Mouse (Mus musculus): Measurements from ENCODE around the gene Rab11fip5. TPM values are rescaled to one million over a fixed set of nuclear protein-coding genes. Genes with fewer than 3 reads are reported as not detected.
A peak's percentile ranks its signal among the peaks of the same experiment; 100 is the strongest.

The Rab11fip5 gene
- polyA plus RNA-seq, 1 experiment from 2014 or later = 9.0 TPM

DNA sequence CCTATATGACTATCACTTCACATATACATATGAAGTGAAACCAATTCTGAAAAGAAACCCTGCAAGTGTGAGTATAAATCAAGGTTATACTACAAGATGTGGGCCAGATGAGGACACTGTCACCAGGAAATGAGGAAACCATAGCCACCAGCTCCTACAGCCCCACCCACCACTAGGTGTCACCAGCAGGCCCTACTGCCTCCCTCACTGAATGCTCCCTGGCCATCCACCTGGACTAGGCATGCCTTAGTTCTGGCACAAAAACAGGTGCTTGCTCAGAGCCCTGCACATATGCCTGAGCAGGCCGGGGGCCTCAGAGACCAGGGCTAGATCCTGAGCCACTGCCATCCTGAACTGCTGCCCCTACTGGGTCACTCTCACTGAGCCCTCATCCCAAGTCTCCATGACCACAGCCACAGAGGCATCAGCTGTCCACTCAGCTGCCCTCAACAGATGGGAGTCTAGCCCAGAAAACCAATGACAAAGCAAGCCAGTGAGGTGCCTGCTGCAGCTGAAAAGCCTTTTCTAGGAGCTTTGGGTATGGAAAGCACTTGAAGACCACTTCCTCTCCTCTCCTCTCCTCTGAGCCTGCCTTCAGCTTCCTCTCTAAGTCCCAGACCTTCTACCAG lies 35.0 kb downstream of the Rab11fip5 start:
- H3K36me3 ChIP-seq = peaks cover 27% of the 10 kb centered on the region
- peaks cover 92% of the 10 kb centered on the region for H3K27me3 ChIP-seq (ENCODE audit: insufficient read depth, poor library complexity, severe bottlenecking)

DNA sequence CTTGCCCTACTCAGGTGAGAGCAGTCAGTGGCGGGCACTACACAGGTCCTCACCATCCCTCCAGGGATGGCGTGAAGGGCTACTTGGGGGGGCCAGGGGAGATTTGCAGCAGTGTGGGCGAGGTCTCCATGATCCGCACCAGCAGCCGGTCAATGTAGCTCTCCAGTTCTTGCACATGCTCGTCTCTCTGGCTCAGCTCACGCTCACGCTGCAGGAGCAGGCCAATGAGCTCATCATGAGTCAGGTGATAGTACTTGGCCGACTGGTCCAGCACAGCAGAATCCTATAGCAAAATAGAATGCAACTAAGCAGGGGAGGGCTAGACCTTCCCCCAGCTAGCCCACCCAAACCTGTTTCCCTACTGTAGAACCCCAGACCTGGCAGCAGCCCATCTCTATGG lies 37.5 kb downstream of the Rab11fip5 start:
- Histone ChIP-seq H3K27me3 (ENCODE audit: insufficient read depth, poor library complexity, severe bottlenecking) (peaks cover 69% of the 10 kb centered on the region), H3K9me3 (no peaks in the 10 kb centered on the region), H3K27ac (no peak overlapping the region), H3K4me3 (no peak overlapping the region), H3K36me3 (peaks cover 23% of the 10 kb centered on the region), H3K4me1 (peaks cover 9% of the 10 kb centered on the region; the same call in 1 of the 2 replicates)
- 79% methylated on average over 9 of the region's 9 CpGs for WGBS
- DNase-seq (ENCODE audit: low spot score) = no peak

More for the DNA sequence above, 35.0 kb downstream of the Rab11fip5 start:
- Histone ChIP-seq H3K27ac (no peak overlapping the region), H3K4me3 (no peak overlapping the region), H3K4me1 (no peaks in the 10 kb centered on the region), H3K9me3 (no peaks in the 10 kb centered on the region)
- no peak for DNase-seq (ENCODE audit: low spot score)
- WGBS = 63% methylated on average over 1 of the region's 1 CpGs

DNA sequence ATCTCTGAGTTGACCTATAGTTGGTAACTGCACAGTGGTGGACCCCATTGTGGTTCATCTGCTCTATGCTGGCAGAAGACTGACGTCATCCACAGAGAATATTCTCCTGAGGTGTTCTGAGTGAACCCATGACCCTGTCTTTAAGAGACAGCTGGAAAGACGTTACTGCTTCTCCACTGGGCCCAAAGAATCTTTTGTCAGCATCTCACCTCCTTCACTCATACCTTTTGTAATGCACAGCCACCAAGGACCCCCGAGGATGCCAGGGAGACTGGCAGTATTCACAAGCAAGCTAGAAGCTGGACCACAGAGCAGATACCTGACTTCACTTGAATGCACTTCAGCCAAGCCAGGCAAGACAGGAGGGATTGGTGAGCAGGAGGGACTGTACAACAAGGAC lies 39.1 kb downstream of the Rab11fip5 start:
- H3K27ac ChIP-seq = no peak overlapping the region
- peaks cover 12% of the 10 kb centered on the region for H3K36me3 ChIP-seq
- H3K4me3 ChIP-seq = no peak overlapping the region
- H3K9me3 ChIP-seq = no peaks in the 10 kb centered on the region
- peaks cover 66% of the 10 kb centered on the region for H3K27me3 ChIP-seq (ENCODE audit: insufficient read depth, poor library complexity, severe bottlenecking)
- DNase-seq (ENCODE audit: low spot score) = no peak
- peaks cover 9% of the 10 kb centered on the region for H3K4me1 ChIP-seq
- WGBS = 71% methylated on average over 3 of the region's 3 CpGs

DNA sequence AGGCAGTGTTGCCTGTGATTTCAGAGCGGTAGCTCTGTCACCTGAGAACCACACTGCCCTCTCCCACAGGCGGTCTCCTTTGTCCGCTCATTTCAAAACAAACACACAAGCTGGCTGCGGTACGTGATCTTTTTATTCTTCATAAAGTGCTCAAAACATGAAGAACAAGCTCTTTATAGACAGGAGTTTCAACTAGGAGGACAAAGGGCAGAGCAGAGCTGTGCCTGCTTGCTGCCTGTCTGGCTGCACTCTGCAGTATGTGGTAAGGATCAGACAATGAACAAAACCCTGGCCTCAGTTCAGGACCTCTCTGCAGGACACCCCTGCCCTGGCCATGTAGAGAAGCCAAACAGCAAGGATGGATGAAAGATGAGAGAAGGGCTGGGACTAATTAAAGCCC lies 39.6 kb downstream of the Rab11fip5 start:
- Histone ChIP-seq H3K4me3 (no peak overlapping the region), H3K9me3 (no peaks in the 10 kb centered on the region), H3K36me3 (peaks cover 10% of the 10 kb centered on the region), H3K4me1 (peaks cover 9% of the 10 kb centered on the region), H3K27ac (no peak overlapping the region), H3K27me3 (ENCODE audit: insufficient read depth, poor library complexity, severe bottlenecking) (peaks cover 61% of the 10 kb centered on the region)
- WGBS = 71% methylated on average over 5 of the region's 5 CpGs
- no peak for DNase-seq (ENCODE audit: low spot score)

DNA sequence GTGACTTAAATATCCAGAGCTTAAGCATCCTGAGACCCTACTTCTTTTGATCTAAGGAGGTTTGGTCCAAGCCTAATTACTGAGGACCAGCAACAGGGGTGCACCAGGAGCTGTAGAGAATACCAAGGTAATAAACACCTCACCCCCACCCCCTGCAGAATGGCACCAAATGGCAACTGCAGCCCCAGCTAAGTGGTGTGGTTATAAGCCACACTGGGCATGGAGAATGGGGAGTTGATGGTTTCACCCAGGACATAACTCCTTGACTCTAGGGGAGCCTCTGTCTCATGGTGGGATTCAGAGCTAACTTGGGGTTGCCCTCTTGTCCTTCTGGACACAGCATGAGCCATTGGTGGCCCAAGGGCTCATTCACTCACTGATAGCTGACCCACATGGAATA lies 40.2 kb downstream of the Rab11fip5 start:
- peaks cover 60% of the 10 kb centered on the region for H3K27me3 ChIP-seq (ENCODE audit: insufficient read depth, poor library complexity, severe bottlenecking)
- DNase-seq (ENCODE audit: low spot score) = no peak
- H3K27ac ChIP-seq = no peak overlapping the region
- no peak overlapping the region; the same call in 1 of the 2 replicates for H3K4me3 ChIP-seq
- peaks cover 9% of the 10 kb centered on the region for H3K4me1 ChIP-seq
- H3K36me3 ChIP-seq = peaks cover 10% of the 10 kb centered on the region
- no peaks in the 10 kb centered on the region for H3K9me3 ChIP-seq

DNA sequence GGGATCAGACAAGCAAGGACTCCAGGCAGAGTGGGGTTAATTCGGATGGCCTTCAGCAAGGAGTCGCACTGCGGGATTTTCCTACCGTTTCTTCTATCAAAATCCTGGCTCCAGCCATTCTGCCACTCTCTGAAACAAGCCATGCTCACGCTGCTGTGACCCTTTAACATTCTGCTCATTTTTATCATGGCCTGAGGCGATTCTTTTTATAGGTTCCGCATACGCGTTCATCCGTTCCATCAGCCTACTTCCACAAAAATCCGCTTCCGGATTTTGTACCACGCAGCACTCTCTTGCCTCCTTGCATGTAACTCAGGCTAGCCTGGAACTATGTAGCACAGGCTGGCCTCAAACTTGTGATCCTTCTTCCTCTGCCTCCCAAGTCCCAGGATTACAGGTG lies 40.7 kb downstream of the Rab11fip5 start:
- Histone ChIP-seq H3K36me3 (peaks cover 10% of the 10 kb centered on the region), H3K9me3 (no peaks in the 10 kb centered on the region), H3K4me1 (peaks cover 9% of the 10 kb centered on the region), H3K27ac (peak overlapping the region; percentile 92), H3K27me3 (ENCODE audit: insufficient read depth, poor library complexity, severe bottlenecking) (peaks cover 58% of the 10 kb centered on the region), H3K4me3 (peak overlapping the region; percentile 74)
- WGBS = 4% methylated on average over 13 of the region's 13 CpGs
- DNase-seq (ENCODE audit: low spot score) = no peak

DNA sequence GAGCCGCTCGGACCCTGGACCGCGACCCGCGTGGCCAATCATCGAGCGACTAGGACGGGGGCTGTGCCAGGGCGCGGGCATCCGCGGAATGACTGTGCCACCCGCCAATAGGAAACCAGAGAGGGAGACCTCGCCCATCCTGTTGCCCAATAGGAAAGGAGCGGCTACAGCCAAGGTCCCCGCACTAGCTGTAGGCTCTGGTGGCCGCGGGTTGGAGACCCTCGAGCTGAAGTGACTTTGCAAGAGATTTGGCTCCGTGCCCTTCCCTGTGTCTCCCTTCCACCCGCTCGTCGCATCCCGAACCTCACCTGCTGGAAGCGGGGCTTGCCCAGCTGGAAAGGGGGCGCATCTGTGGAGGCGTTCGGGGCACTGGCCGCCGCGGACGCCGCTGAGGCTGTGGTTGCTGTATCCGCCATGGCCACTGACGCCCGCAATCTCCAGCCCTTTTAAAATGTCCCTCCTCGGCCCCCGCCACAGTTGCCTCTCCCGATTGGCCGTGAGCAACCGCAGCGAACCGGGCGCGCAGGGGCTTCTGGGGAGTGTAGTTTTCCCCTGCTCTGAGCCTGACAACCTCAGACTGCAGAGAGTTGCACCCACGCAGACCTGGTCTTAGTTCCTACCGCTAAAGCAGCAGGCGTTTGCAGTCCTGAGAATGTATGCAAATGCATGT lies 41.3 kb downstream of the Rab11fip5 start, which contains the start of gene Sfxn5:
Gene Sfxn5, minus strand, starts transcription at position 423 of the 670 bp plus-strand sequence.
- H3K27ac ChIP-seq = peak within 1 kb of the TSS; percentile 92

DNA sequence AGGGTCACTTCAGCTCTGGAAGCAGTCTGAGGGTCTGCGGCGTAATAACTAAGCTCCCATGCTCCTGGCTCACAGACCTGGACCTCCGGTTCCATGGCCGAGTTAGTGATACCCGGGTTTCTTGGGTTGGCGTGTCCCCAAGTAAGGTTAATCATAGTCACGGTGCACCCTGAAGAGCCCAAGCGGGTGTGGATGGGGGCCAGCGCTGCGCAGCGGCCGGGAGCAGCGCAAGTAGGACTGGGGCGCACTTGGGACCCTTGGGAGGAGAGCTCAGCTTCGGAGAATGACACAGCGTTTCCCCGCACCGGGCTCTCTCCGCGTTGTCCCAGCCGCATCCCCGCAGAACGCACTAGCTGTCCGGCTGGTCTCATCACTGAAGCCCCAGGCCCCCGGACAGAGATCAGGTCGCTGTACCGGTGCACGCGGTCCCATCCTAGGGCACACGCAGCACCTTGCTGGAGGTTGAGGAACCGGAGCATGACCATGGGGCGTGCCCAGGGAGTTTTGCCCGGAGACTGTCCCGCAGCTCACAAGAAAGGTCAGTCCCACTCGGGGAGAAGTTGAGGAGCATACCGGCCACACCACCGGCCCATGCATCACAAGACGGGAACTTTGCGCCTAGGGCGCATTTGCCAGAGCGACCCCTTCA lies 42.0 kb downstream of the Rab11fip5 start:
- Histone ChIP-seq H3K4me3 (peak overlapping the region; percentile 74), H3K27ac (peak overlapping the region; percentile 92), H3K9me3 (no peaks in the 10 kb centered on the region), H3K36me3 (peaks cover 10% of the 10 kb centered on the region), H3K4me1 (peaks cover 9% of the 10 kb centered on the region), H3K27me3 (ENCODE audit: insufficient read depth, poor library complexity, severe bottlenecking) (peaks cover 45% of the 10 kb centered on the region)
- no peak for DNase-seq (ENCODE audit: low spot score)
- under 1% methylated on average over 41 of the region's 41 CpGs for WGBS

More for the DNA sequence above, 41.3 kb downstream of the Rab11fip5 start, which contains the start of gene Sfxn5:
- under 1% methylated on average over 49 of the region's 49 CpGs for WGBS
- Histone ChIP-seq H3K4me3 (peak within 1 kb of the TSS; percentile 74), H3K9me3 (no peaks in the 10 kb centered on the region), H3K4me1 (peaks cover 9% of the 10 kb centered on the region), H3K27me3 (ENCODE audit: insufficient read depth, poor library complexity, severe bottlenecking) (peaks cover 52% of the 10 kb centered on the region), H3K36me3 (peaks cover 10% of the 10 kb centered on the region)
- DNase-seq (ENCODE audit: low spot score) = peak; percentile 97

DNA sequence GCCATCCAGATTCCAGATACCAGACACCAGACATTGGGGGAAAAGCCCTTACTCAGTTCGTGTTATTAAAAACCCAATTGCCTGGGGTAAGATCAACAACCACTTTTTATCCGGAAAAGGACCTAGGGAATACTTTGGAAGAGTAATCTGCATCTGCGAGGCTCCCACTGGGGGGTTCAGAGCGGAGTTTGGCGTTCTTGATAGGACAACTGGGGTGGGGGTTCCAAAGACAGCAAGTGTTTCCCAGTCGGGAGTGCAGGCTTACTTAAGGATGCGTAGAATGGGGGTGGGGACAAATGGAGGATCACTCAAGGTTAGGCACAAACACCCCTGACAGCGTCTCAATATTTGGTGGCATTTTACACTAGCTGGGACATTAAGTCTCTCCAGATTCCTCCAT lies 42.7 kb downstream of the Rab11fip5 start:
- peak overlapping the region; percentile 74 for H3K4me3 ChIP-seq
- no peaks in the 10 kb centered on the region for H3K9me3 ChIP-seq
- H3K27me3 ChIP-seq (ENCODE audit: insufficient read depth, poor library complexity, severe bottlenecking) = peaks cover 38% of the 10 kb centered on the region
- H3K4me1 ChIP-seq = peaks cover 9% of the 10 kb centered on the region
- 8% methylated on average over 8 of the region's 8 CpGs for WGBS
- H3K36me3 ChIP-seq = peaks cover 3% of the 10 kb centered on the region
- no peak overlapping the region for H3K27ac ChIP-seq
- DNase-seq (ENCODE audit: low spot score) = no peak

DNA sequence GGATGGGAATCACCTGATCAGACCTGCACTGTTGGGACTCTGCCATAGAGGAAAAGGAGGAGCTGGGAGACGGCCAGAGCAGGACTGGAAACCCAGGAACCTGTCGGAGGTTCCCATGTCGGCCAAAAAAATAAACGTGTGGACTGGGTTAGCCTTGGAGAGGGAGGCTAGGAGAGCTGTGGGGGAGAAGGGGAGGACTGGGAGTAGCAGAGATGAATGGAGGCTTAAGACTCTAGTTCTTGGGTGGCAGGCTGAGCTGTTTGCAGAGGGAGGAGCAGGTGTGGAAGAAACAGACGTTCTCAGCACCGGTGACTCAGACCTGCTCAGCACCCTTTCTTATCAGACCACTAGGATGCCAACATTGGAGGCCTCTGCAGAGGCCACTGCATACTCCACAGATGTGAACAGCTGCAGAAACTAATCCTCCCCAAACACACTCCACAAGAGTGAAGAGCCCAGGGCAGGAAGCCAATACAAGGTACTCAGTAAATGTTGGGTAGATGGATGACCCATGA lies 43.2 kb downstream of the Rab11fip5 start:
- Histone ChIP-seq H3K4me3 (no peak overlapping the region), H3K4me1 (peaks cover 9% of the 10 kb centered on the region), H3K27ac (no peak overlapping the region), H3K36me3 (no peaks in the 10 kb centered on the region; the same call in 1 of the 2 replicates), H3K27me3 (ENCODE audit: insufficient read depth, poor library complexity, severe bottlenecking) (peaks cover 33% of the 10 kb centered on the region), H3K9me3 (no peaks in the 10 kb centered on the region)
- 31% methylated on average over 6 of the region's 6 CpGs for WGBS
- no peak for DNase-seq (ENCODE audit: low spot score)

DNA sequence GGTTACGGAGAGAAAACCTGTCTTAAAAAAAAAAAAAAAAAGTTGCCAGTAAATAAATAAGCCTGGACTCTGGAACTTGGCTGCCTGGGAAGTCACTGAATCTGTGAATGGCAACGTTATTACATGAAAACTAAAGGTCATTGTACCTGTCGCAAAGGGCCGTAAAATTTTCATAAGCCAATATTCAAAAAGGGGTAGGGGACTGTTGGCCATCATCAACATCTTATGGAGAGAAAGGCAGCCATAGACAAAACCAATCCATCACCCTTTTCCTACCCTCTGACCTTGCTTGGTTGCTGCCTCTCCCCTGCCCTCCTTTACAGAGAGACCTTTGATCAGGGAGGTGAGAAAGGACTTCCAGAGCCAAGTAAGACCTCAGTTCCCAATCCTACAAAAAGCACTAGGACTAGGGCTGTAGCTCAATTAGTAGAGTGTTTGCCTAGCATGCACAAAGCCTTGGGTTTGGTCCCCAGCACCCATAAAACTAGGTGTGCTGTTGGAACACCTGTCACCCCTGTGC lies 44.7 kb downstream of the Rab11fip5 start:
- Histone ChIP-seq H3K4me3 (no peak overlapping the region), H3K4me1 (peaks cover 9% of the 10 kb centered on the region), H3K9me3 (no peaks in the 10 kb centered on the region), H3K36me3 (no peaks in the 10 kb centered on the region), H3K27ac (no peak overlapping the region), H3K27me3 (ENCODE audit: insufficient read depth, poor library complexity, severe bottlenecking) (peaks cover 18% of the 10 kb centered on the region)
- WGBS = 86% methylated on average over 4 of the region's 4 CpGs
- no peak for DNase-seq (ENCODE audit: low spot score)

DNA sequence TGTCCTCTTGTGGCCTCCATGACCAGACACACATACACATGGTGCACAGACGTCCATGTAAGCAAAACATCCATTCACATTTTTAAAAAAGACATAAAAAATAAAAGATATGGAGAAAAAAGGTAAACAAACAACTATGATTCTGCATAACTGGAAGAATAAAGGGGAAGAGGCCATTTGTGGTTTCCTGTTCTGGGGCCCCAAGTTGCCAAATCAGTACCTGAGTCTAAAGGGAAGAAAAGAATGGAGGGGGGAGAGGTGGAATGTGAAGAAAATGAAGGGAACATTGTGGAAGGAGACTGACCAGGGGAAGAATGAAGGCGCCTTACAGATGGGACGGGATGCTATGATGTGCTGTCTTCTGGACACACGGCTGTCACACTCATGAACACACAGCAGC lies 47.9 kb downstream of the Rab11fip5 start:
- WGBS = 83% methylated on average over 4 of the region's 4 CpGs
- Histone ChIP-seq H3K27ac (no peak overlapping the region), H3K27me3 (ENCODE audit: insufficient read depth, poor library complexity, severe bottlenecking) (peaks cover 10% of the 10 kb centered on the region), H3K4me3 (no peak overlapping the region), H3K36me3 (no peaks in the 10 kb centered on the region), H3K4me1 (no peaks in the 10 kb centered on the region; the same call in 1 of the 2 replicates), H3K9me3 (no peaks in the 10 kb centered on the region)
- no peak for DNase-seq (ENCODE audit: low spot score)

DNA sequence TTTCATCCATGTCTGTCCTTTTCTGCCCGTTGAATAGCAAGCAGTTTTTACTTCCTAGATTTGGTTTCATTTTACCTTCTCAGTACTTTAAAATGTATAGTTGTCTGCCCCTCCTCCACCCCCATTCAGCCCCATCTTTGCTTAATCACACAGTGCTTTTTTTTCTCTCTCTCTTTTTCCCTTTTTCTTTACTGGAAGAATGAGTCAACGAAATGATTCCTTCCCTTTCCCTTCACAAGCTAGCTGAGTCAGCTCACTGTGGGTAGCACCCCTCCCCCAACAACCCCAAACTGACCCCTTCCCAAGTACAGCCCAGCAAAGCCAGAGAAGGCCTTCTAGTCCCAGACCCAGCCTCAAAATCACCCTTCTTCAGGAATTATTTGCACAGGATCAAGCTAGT lies 49.3 kb downstream of the Rab11fip5 start:
- H3K36me3 ChIP-seq = no peaks in the 10 kb centered on the region
- H3K27me3 ChIP-seq (ENCODE audit: insufficient read depth, poor library complexity, severe bottlenecking) = no peaks in the 10 kb centered on the region
- no peak overlapping the region for H3K4me3 ChIP-seq
- no peaks in the 10 kb centered on the region for H3K9me3 ChIP-seq
- 54% methylated on average over 2 of the region's 2 CpGs for WGBS
- DNase-seq (ENCODE audit: low spot score) = no peak
- H3K4me1 ChIP-seq = no peaks in the 10 kb centered on the region
- H3K27ac ChIP-seq = no peak overlapping the region

All from heart, embryonic 10.5 days (tissue).